Mouse (Mus musculus): ENCODE results near the gene Vtn. TPM values are rescaled to one million over a fixed set of nuclear protein-coding genes. Genes with fewer than 3 reads are reported as not detected.

Gene Vtn
- polyA plus RNA-seq, 1 experiment from 2014 or later = 2.7 TPM

- 66% methylated on average over 3 of the region's 3 CpGs for whole genome bisulfite sequencing
- Histone ChIP-seq H3K4me1 (peaks cover 12% of the 10 kb centered on the region), H3K9ac (no peak overlapping the region), H3K4me3 (no peak overlapping the region), H3K27me3 (no peaks in the 10 kb centered on the region), H3K9me3 (no peaks in the 10 kb centered on the region), H3K4me2 (no peak overlapping the region), H3K27ac (peak overlapping the region; percentile 47; the same call in 1 of the 2 replicates), H3K36me3 (peaks cover 62% of the 10 kb centered on the region)
- no peak for ATAC-seq (ENCODE audit: insufficient number of reproducible peaks, low FRiP score, low TSS enrichment, low read depth)
These were observed 41.5 kb downstream of the Vtn start for GRCm38 (mm10) chr11:78540358-78540757.

- Histone ChIP-seq H3K4me3 (no peak overlapping the region), H3K4me1 (peaks cover 13% of the 10 kb centered on the region), H3K9ac (no peak overlapping the region), H3K27me3 (no peaks in the 10 kb centered on the region), H3K36me3 (peaks cover 47% of the 10 kb centered on the region), H3K9me3 (no peaks in the 10 kb centered on the region), H3K27ac (no peak overlapping the region), H3K4me2 (no peak overlapping the region)
- no peak for ATAC-seq (ENCODE audit: insufficient number of reproducible peaks, low FRiP score, low TSS enrichment, low read depth)
- WGBS = 90% methylated on average over 7 of the region's 7 CpGs
These were observed 45.7 kb downstream of the Vtn start for GRCm38 (mm10) chr11:78544449-78545111.

GRCm38 (mm10) chr11:78545181-78545580 lies 46.3 kb downstream of the Vtn start:
- WGBS = 67% methylated on average over 8 of the region's 8 CpGs
- Histone ChIP-seq H3K4me2 (no peak overlapping the region), H3K36me3 (peaks cover 41% of the 10 kb centered on the region), H3K27me3 (no peaks in the 10 kb centered on the region), H3K9ac (no peak overlapping the region), H3K4me3 (no peak overlapping the region), H3K27ac (no peak overlapping the region), H3K9me3 (no peaks in the 10 kb centered on the region), H3K4me1 (peaks cover 16% of the 10 kb centered on the region)
- no peak for ATAC-seq (ENCODE audit: insufficient number of reproducible peaks, low FRiP score, low TSS enrichment, low read depth)

GRCm38 (mm10) chr11:78547718-78548460 lies 49.0 kb downstream of the Vtn start:
- Histone ChIP-seq H3K9ac (no peak overlapping the region), H3K36me3 (peaks cover 18% of the 10 kb centered on the region), H3K4me3 (no peak overlapping the region), H3K27me3 (no peaks in the 10 kb centered on the region), H3K4me1 (peaks cover 18% of the 10 kb centered on the region), H3K4me2 (no peak overlapping the region), H3K9me3 (no peaks in the 10 kb centered on the region), H3K27ac (no peak overlapping the region)
- 72% methylated on average over 2 of the region's 2 CpGs for WGBS
- ATAC-seq (ENCODE audit: insufficient number of reproducible peaks, low FRiP score, low TSS enrichment, low read depth) = no peak

GRCm38 (mm10) chr11:78549491-78549987 lies 50.6 kb downstream of the Vtn start:
- Histone ChIP-seq H3K4me2 (peak overlapping the region; percentile 74), H3K4me1 (peaks cover 18% of the 10 kb centered on the region), H3K27ac (0 out of 2 replicates have a peak overlapping the region, but pooled peaks have one; percentile 83), H3K4me3 (peak overlapping the region; percentile 73), H3K9me3 (no peaks in the 10 kb centered on the region), H3K36me3 (peaks cover 8% of the 10 kb centered on the region), H3K9ac (peak overlapping the region; percentile 63; the same call in 1 of the 2 replicates), H3K27me3 (no peaks in the 10 kb centered on the region)
- WGBS = 5% methylated on average over 5 of the region's 5 CpGs
- no peak for ATAC-seq (ENCODE audit: insufficient number of reproducible peaks, low FRiP score, low TSS enrichment, low read depth)

GRCm38 (mm10) chr11:78550168-78551058 lies 51.5 kb downstream of the Vtn start, which contains the start of gene Tmem97:
Tmem97 (minus strand) TSS chr11:78550777.
- under 1% methylated on average over 60 of the region's 60 CpGs for WGBS
- peak within 1 kb of the TSS; percentile 63 for H3K9ac ChIP-seq
- no peaks in the 10 kb centered on the region for H3K9me3 ChIP-seq
- peak within 1 kb of the TSS; percentile 88 for H3K27ac ChIP-seq
- H3K27me3 ChIP-seq = no peaks in the 10 kb centered on the region
- peak; percentile 99 for ATAC-seq (ENCODE audit: insufficient number of reproducible peaks, low FRiP score, low TSS enrichment, low read depth)
- peaks cover under 1% of the 10 kb centered on the region for H3K36me3 ChIP-seq
- H3K4me2 ChIP-seq = peak within 1 kb of the TSS; percentile 74
- peak within 1 kb of the TSS; percentile 73 for H3K4me3 ChIP-seq
- peaks cover 18% of the 10 kb centered on the region for H3K4me1 ChIP-seq

- H3K27ac ChIP-seq = peak overlapping the region; percentile 88
- peak overlapping the region; percentile 73 for H3K4me3 ChIP-seq
- no peaks in the 10 kb centered on the region for H3K36me3 ChIP-seq
- H3K9ac ChIP-seq = peak overlapping the region; percentile 44; the same call in 1 of the 2 replicates
- H3K4me2 ChIP-seq = peak overlapping the region; percentile 74
- H3K27me3 ChIP-seq = no peaks in the 10 kb centered on the region
- 31% methylated on average over 6 of the region's 6 CpGs for WGBS
- ATAC-seq (ENCODE audit: insufficient number of reproducible peaks, low FRiP score, low TSS enrichment, low read depth) = peak; percentile 65
- H3K9me3 ChIP-seq = no peaks in the 10 kb centered on the region
- H3K4me1 ChIP-seq = peaks cover 18% of the 10 kb centered on the region
These were observed 52.1 kb downstream of the Vtn start for GRCm38 (mm10) chr11:78551059-78551398.

Other genes with a start within 250 kb of the Vtn start
- gene 2610507B11Rik, start 237.3 kb upstream of the Vtn start, polyA plus RNA-seq (2015; fragmentation: Nextera tagmentation; extraction: Ambion mirVana) = 63.3 and 68.8 TPM in 2 replicates
- 0.09 TPM in 1 of 2 replicates, not detected in the other for gene BC030499, start 208.2 kb upstream of the Vtn start, polyA plus RNA-seq (2015; fragmentation: Nextera tagmentation; extraction: Ambion mirVana)
- gene Spag5, start 197.6 kb upstream of the Vtn start, polyA plus RNA-seq (2015; fragmentation: Nextera tagmentation; extraction: Ambion mirVana) = 26.3 and 29.5 TPM in 2 replicates
- gene Aldoc, start 176.1 kb upstream of the Vtn start, polyA plus RNA-seq (2015; fragmentation: Nextera tagmentation; extraction: Ambion mirVana) = 25.0 and 25.5 TPM in 2 replicates
- 83.9 and 85.7 TPM in 2 replicates for gene Pigs, start 170.7 kb upstream of the Vtn start, polyA plus RNA-seq (2015; fragmentation: Nextera tagmentation; extraction: Ambion mirVana)
- gene Unc119, start 155.6 kb upstream of the Vtn start, polyA plus RNA-seq (2015; fragmentation: Nextera tagmentation; extraction: Ambion mirVana) = 35.8 and 44.3 TPM in 2 replicates
- gene Foxn1, start 112.5 kb upstream of the Vtn start, polyA plus RNA-seq (2015; fragmentation: Nextera tagmentation; extraction: Ambion mirVana) = 3.1 and 3.5 TPM in 2 replicates
- 0.10 TPM in 1 of 2 replicates, not detected in the other for gene Slc13a2, start 76.9 kb upstream of the Vtn start, polyA plus RNA-seq (2015; fragmentation: Nextera tagmentation; extraction: Ambion mirVana)
- 20.2 and 21.3 TPM in 2 replicates for gene Slc46a1, start 33.4 kb upstream of the Vtn start, polyA plus RNA-seq (2015; fragmentation: Nextera tagmentation; extraction: Ambion mirVana)
- 1.3 and 1.7 TPM in 2 replicates for gene Sarm1, start 1.3 kb upstream of the Vtn start, polyA plus RNA-seq (2015; fragmentation: Nextera tagmentation; extraction: Ambion mirVana)
- gene Sebox, start 4.4 kb downstream of the Vtn start, polyA plus RNA-seq (2015; fragmentation: Nextera tagmentation; extraction: Ambion mirVana) = 0.22 TPM in 1 of 2 replicates, not detected in the other
- gene Tmem199, start 13.1 kb downstream of the Vtn start, polyA plus RNA-seq (2015; fragmentation: Nextera tagmentation; extraction: Ambion mirVana) = 39.7 and 41.9 TPM in 2 replicates
- 163 and 177 TPM in 2 replicates for gene Poldip2, start 13.1 kb downstream of the Vtn start, polyA plus RNA-seq (2015; fragmentation: Nextera tagmentation; extraction: Ambion mirVana)
- gene Tnfaip1, start 37.2 kb downstream of the Vtn start, polyA plus RNA-seq (2015; fragmentation: Nextera tagmentation; extraction: Ambion mirVana) = 95.1 and 95.3 TPM in 2 replicates
- gene Ift20, start 37.3 kb downstream of the Vtn start, polyA plus RNA-seq (2015; fragmentation: Nextera tagmentation; extraction: Ambion mirVana) = 196 and 206 TPM in 2 replicates
- gene Tmem97, start 51.7 kb downstream of the Vtn start, polyA plus RNA-seq (2015; fragmentation: Nextera tagmentation; extraction: Ambion mirVana) = 89.3 and 92.7 TPM in 2 replicates
- gene Nlk, start 198.3 kb downstream of the Vtn start, polyA plus RNA-seq (2015; fragmentation: Nextera tagmentation; extraction: Ambion mirVana) = 8.6 and 9.5 TPM in 2 replicates